Mouse (Mus musculus): ENCODE results near the gene Aff3.

DNA sequence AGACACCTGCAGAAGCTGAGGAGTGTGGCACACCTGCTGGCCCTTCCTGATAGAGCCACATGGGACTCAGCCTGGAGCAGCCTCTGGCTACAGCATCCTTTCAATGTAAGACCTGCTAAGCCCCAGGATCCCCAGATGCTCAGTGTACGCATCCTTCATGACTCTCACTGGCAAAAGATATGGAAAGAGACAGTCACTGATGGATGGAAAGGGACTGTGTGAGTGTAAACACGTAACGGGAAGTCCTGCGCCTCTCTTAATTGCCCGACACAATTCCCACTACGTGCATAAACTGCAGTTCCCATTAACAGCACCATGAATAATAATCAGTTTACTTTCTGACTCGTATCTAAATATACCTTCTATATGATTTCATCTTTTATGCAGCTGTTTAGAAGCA is 275.2 kb downstream of the Aff3 start:
- no peak for TF ChIP-seq CTCF (IDR thresholded peaks at IDR 0.05; ENCODE audit: insufficient read depth, low read length)
- no peak for TF ChIP-seq POLR2A (IDR thresholded peaks at IDR 0.05; ENCODE audit: borderline replicate concordance, extremely low read depth, low read depth, low read length)

All from lung, adult 2 months (tissue).